Mouse (Mus musculus) stomach, embryonic 15.5 days (tissue): ENCODE measurements at regions not wholly inside any gene's neighbourhood (a gene's known extent, or its start where the extent isn't known, plus 50 kb on each side); places are given as distances from the start of the nearest gene placed in this dataset.

Source experiments
- ATAC-seq: fragments of 200-750 bp; cut with Nextera tagmentation; 2 replicates; pipeline ENCODE4 v1.8.0; 2017; ENCODE audit warnings: low read depth, moderate number of reproducible peaks, moderate TSS enrichment; ENCODE audit not compliant: insufficient read depth, low FRiP score
- H3K27ac ChIP-seq: fragments of 300-500 bp; sonication (generic); 2 replicates; pipeline ENCODE4 v1.5.1; 2015; ENCODE audit warnings: mild to moderate bottlenecking, inconsistent platforms
- H3K27me3 ChIP-seq: fragments of 300-500 bp; sonication (generic); replicated peaks from 2 replicates; pipeline ENCODE4 v1.6.1; 2015; ENCODE audit warnings: inconsistent platforms
- H3K36me3 ChIP-seq: fragments of 300-500 bp; sonication (generic); 2 replicates; pipeline ENCODE4 v1.6.1; 2015; ENCODE audit warnings: inconsistent platforms
- H3K4me1 ChIP-seq: fragments of 300-500 bp; sonication (generic); 2 replicates; pipeline ENCODE4 v1.6.1; 2015; ENCODE audit warnings: inconsistent platforms
- H3K4me2 ChIP-seq: fragments of 300-500 bp; sonication (generic); 2 replicates; pipeline ENCODE4 v1.6.1; 2015; ENCODE audit warnings: mild to moderate bottlenecking, inconsistent platforms
- H3K4me3 ChIP-seq: fragments of 300-500 bp; sonication (generic); replicated peaks from 2 replicates; pipeline ENCODE4 v1.5.1; 2015; ENCODE audit warnings: inconsistent platforms
- H3K9ac ChIP-seq: fragments of 300-500 bp; sonication (generic); 2 replicates; pipeline ENCODE4 v1.6.1; 2015; ENCODE audit warnings: inconsistent platforms
- H3K9me3 ChIP-seq: fragments of 300-500 bp; sonication (generic); 2 replicates; pipeline ENCODE4 v1.6.1; 2016; ENCODE audit warnings: inconsistent platforms
- WGBS: fragments of 180-500 bp; shearing (Covaris S2); methylation state at CpG from one replicate; pipeline ENCODE4 v1.1.7; 2015; 5-methylcytosine and 5-hydroxymethylcytosine counted together

- ATAC-seq = no peak
- WGBS = 76% methylated on average over 7 of the region's 7 CpGs
- H3K9me3 ChIP-seq = no peaks in the 10 kb centered on the region
- no peaks in the 10 kb centered on the region for H3K36me3 ChIP-seq
- H3K27ac ChIP-seq = no peak overlapping the region
- H3K27me3 ChIP-seq = no peaks in the 10 kb centered on the region
- no peak overlapping the region for H3K4me2 ChIP-seq
- H3K4me1 ChIP-seq = peaks cover 15% of the 10 kb centered on the region
- H3K4me3 ChIP-seq = no peak overlapping the region
- no peak overlapping the region for H3K9ac ChIP-seq
These were observed 54.3 kb upstream of the Dlg1 start for GRCm38 (mm10) chr16:31608964-31609363.

GRCm38 (mm10) chr16:31609394-31610172 is 53.7 kb upstream of the Dlg1 start:
- Histone ChIP-seq H3K4me1 (peaks cover 15% of the 10 kb centered on the region), H3K9ac (no peak overlapping the region), H3K27me3 (no peaks in the 10 kb centered on the region), H3K36me3 (no peaks in the 10 kb centered on the region), H3K9me3 (no peaks in the 10 kb centered on the region), H3K4me3 (no peak overlapping the region), H3K4me2 (no peak overlapping the region), H3K27ac (no peak overlapping the region)
- 73% methylated on average over 10 of the region's 10 CpGs for WGBS
- ATAC-seq = no peak
